Mouse (Mus musculus): Measurements from ENCODE around the gene Zswim3. TPM values are rescaled to one million over a fixed set of nuclear protein-coding genes. Genes with fewer than 3 reads are reported as not detected.

Gene Zswim3
- 1 to 10 TPM; 2.8 to 3.1 TPM for total RNA-seq (2023)

GRCm38 (mm10) chr2:164804533-164805331, at the start of gene Zswim3, which contains the start of gene Acot8:
Gene Zswim3, plus strand, starts transcription at chr2:164805098.
Gene Acot8, minus strand, starts transcription at chr2:164804882.

GRCm38 (mm10) chr2:164769258-164770037, 35.5 kb upstream of the Zswim3 start, which contains the start of gene Ube2c:
Gene Ube2c, plus strand, starts transcription at chr2:164769898.

GRCm38 (mm10) chr2:164779481-164780086, 25.3 kb upstream of the Zswim3 start, which contains the start of gene Tnnc2:
Gene Tnnc2, minus strand, starts transcription at chr2:164779967.

GRCm38 (mm10) chr2:164785481-164786387, 19.2 kb upstream of the Zswim3 start, which contains the start of gene Snx21:
Gene Snx21, plus strand, starts transcription at chr2:164785823.

GRCm38 (mm10) chr2:164822636-164823165, 17.8 kb downstream of the Zswim3 start, which contains the start of gene Zswim1:
Gene Zswim1, plus strand, starts transcription at chr2:164822686.

GRCm38 (mm10) chr2:164828437-164828836, 23.5 kb downstream of the Zswim3 start, which contains the start of gene Spata25:
Gene Spata25, minus strand, starts transcription at chr2:164828537.

GRCm38 (mm10) chr2:164832748-164833301, 27.9 kb downstream of the Zswim3 start, which contains the start of gene Ctsa:
Gene Ctsa, plus strand, starts transcription at chr2:164832873.

GRCm38 (mm10) chr2:164833314-164833959, 28.5 kb downstream of the Zswim3 start, which contains the start of gene Neurl2:
Gene Neurl2, minus strand, starts transcription at chr2:164833456.

GRCm38 (mm10) chr2:164857101-164857821, 52.4 kb downstream of the Zswim3 start, which contains the start of gene Pltp:
Gene Pltp, minus strand, starts transcription at chr2:164857711.

Other genes starting within 250 kb of the Zswim3 start
- gene Wfdc2, start 242.7 kb upstream of the Zswim3 start, total RNA-seq (2023), result not detected
- not detected for gene Spint3, start 231.6 kb upstream of the Zswim3 start, total RNA-seq (2023)
- gene Wfdc6a, start 219.7 kb upstream of the Zswim3 start, total RNA-seq (2023), result not detected
- gene Eppin, start 211.5 kb upstream of the Zswim3 start, total RNA-seq (2023), result not detected
- not detected for gene Wfdc6b, start 191.6 kb upstream of the Zswim3 start, total RNA-seq (2023)
- gene Wfdc8, start 191.5 kb upstream of the Zswim3 start, total RNA-seq (2023), result not detected
- not detected for gene Wfdc16, start 166.3 kb upstream of the Zswim3 start, total RNA-seq (2023)
- not detected for gene Wfdc10, start 149.1 kb upstream of the Zswim3 start, total RNA-seq (2023)
- not detected for gene Wfdc9, start 148.5 kb upstream of the Zswim3 start, total RNA-seq (2023)
- gene Wfdc11, start 131.0 kb upstream of the Zswim3 start, total RNA-seq (2023), result not detected
- not detected for gene Wfdc13, start 120.0 kb upstream of the Zswim3 start, total RNA-seq (2023)
- not detected for gene Spint4, start 106.6 kb upstream of the Zswim3 start, total RNA-seq (2023)
- not detected for gene Spint5, start 89.8 kb upstream of the Zswim3 start, total RNA-seq (2023)
- not detected for gene Wfdc3, start 59.2 kb upstream of the Zswim3 start, total RNA-seq (2023)
- gene Dnttip1, start 59.1 kb upstream of the Zswim3 start, total RNA-seq (2023), result 10 to 100 TPM; 32.0 to 44.8 TPM
- 1 to 10 TPM; 3.0 TPM for gene Ube2c, start 35.2 kb upstream of the Zswim3 start, total RNA-seq (2023)
- not detected for gene Tnnc2, start 25.1 kb upstream of the Zswim3 start, total RNA-seq (2023)
- 10 to 100 TPM; 12.5 to 16.9 TPM for gene Snx21, start 19.3 kb upstream of the Zswim3 start, total RNA-seq (2023)
- gene Acot8, start 216 bp upstream of the Zswim3 start, total RNA-seq (2023), result 10 to 100 TPM; 29.8 to 33.3 TPM
- 1 to 10 TPM; 4.7 to 5.0 TPM for gene Zswim1, start 17.6 kb downstream of the Zswim3 start, total RNA-seq (2023)
- gene Spata25, start 23.4 kb downstream of the Zswim3 start, total RNA-seq (2023), result 1 to 10 TPM in 1 of 2 experiments, not detected in 1; 1.2 TPM
- 100 to 1,000 TPM; 707 to 727 TPM for gene Ctsa, start 27.8 kb downstream of the Zswim3 start, total RNA-seq (2023)
- 1 to 10 TPM; 8.6 to 9.2 TPM for gene Neurl2, start 28.4 kb downstream of the Zswim3 start, total RNA-seq (2023)
- gene Pltp, start 52.6 kb downstream of the Zswim3 start, total RNA-seq (2023), result 100 to 1,000 TPM; 140 to 168 TPM
- 10 to 100 TPM; 63.6 to 70.6 TPM for gene Pcif1, start 74.2 kb downstream of the Zswim3 start, total RNA-seq (2023)
- gene Zfp335, start 106.7 kb downstream of the Zswim3 start, total RNA-seq (2023), result 10 to 100 TPM; 38.3 to 38.8 TPM
- under 1 TPM; 0.50 to 0.76 TPM for gene Mmp9, start 135.7 kb downstream of the Zswim3 start, total RNA-seq (2023)
- gene Slc12a5, start 155.7 kb downstream of the Zswim3 start, total RNA-seq (2023), result under 1 TPM; 0.18 to 1.00 TPM
- 10 to 100 TPM; 34.4 to 35.2 TPM for gene Ncoa5, start 229.8 kb downstream of the Zswim3 start, total RNA-seq (2023)